Mouse (Mus musculus) olfactory bulb, adult 2 months (tissue): ENCODE results near the gene Tshz2. TPM values are rescaled to one million over a fixed set of nuclear protein-coding genes. Genes with fewer than 3 reads are reported as not detected.

ENCODE experiments used
- H3K27ac ChIP-seq: fragments of 200-500 bp; 2 replicates; pipeline ENCODE4 v1.5.1; 2012; ENCODE audit warnings: low read depth, low read length; ENCODE audit not compliant: insufficient read depth
- H3K4me1 ChIP-seq: fragments of 200-500 bp; 2 replicates; pipeline ENCODE4 v1.6.1; 2012; ENCODE audit warnings: low read length; ENCODE audit not compliant: control insufficient read depth, insufficient read depth
- H3K4me3 ChIP-seq: fragments of 200-500 bp; 2 replicates; pipeline ENCODE4 v1.5.1; 2012; ENCODE audit warnings: mild to moderate bottlenecking, low read depth, low read length, moderate library complexity; ENCODE audit not compliant: insufficient read depth
- CTCF ChIP-seq: fragments of 200-500 bp; IDR thresholded peaks from 2 replicates; pipeline ENCODE4 v1.5.1; 2012; ENCODE audit warnings: low read depth, mild to moderate bottlenecking, low read length, moderate library complexity; ENCODE audit not compliant: insufficient read depth
- POLR2A ChIP-seq: fragments of 200-500 bp; IDR thresholded peaks from 2 replicates; pipeline ENCODE4 v1.6.1; 2012; ENCODE audit warnings: mild to moderate bottlenecking, low read depth, low read length, moderate library complexity; ENCODE audit not compliant: insufficient read depth
- WGBS: fragments of 180-500 bp; shearing (Covaris S2); methylation state at CpG from one replicate; pipeline ENCODE4 v1.1.7; 2018; 5-methylcytosine and 5-hydroxymethylcytosine counted together
- polyA plus RNA-seq: library from polyadenylated mRNA; stranded (reverse); fragments of >200 nt; gene quantifications from 2 replicates; pipeline ENCODE4 v1.2.4, GENCODE M21; 2012; ENCODE audit warnings: low replicate concordance; ENCODE audit not compliant: missing spikeins, insufficient read depth, insufficient read length

Tshz2 gene
- polyA plus RNA-seq, 1 experiment = not detected

GRCm38 (mm10) chr2:170106000-170106399 is 473.2 kb downstream of the Tshz2 start:
- H3K4me3 ChIP-seq = no peak overlapping the region
- H3K27ac ChIP-seq = no peak overlapping the region
- no peaks in the 10 kb centered on the region for H3K4me1 ChIP-seq
- 49% methylated on average over 9 of the region's 9 CpGs for WGBS
- TF ChIP-seq POLR2A (no peak), CTCF (no peak)

DNA sequence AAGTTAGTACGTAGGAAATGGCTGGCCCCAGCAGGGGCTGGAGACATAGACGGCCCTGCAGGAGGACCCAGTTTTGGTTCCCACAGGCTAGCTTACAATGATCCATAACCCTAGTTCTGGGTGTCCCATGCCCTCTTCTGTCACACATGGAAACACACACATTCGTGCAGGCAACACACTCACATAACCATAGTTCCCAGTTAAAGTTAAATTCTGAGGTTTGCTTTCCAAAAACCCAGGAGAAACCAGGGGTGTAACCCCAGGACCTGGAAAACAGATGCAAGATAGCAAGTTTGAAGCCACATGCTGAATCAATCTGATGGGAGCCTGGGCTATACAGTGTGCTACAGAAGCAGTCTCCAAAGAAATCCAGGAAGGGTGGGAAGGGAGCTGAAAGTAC is 475.0 kb downstream of the Tshz2 start:
- no peak overlapping the region for H3K27ac ChIP-seq
- H3K4me3 ChIP-seq = no peak overlapping the region
- WGBS = 89% methylated on average over 3 of the region's 3 CpGs
- H3K4me1 ChIP-seq = no peaks in the 10 kb centered on the region
- TF ChIP-seq CTCF = no peak
- no peak for TF ChIP-seq POLR2A

- no peak for TF ChIP-seq CTCF
- Histone ChIP-seq H3K27ac (no peak overlapping the region), H3K4me3 (no peak overlapping the region), H3K4me1 (no peaks in the 10 kb centered on the region)
- whole genome bisulfite sequencing = 66% methylated on average over 5 of the region's 5 CpGs
These were observed 476.7 kb downstream of the Tshz2 start for GRCm38 (mm10) chr2:170109528-170109927.

DNA sequence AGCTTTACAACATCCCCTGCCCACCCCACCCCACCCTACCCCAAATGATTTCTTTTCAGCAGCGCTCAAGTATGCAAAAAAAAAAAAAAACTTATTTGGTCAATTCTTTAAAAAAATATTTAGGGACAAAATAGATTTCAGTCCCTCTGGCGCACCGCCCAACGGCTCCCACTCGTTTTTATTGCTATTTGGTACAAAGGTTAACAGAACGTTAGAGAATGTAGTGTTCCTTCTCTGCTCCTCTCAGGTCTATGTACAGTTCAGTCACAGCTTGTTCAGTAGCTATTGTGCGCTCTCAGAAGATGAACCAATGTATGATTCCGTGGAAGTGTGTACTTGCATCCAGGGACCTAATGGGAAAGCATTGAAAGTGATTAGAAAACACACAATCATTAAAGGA is 477.5 kb downstream of the Tshz2 start:
- WGBS = 85% methylated on average over 8 of the region's 8 CpGs
- TF ChIP-seq POLR2A (no peak), CTCF (no peak)
- Histone ChIP-seq H3K4me3 (no peak overlapping the region), H3K27ac (no peak overlapping the region), H3K4me1 (no peaks in the 10 kb centered on the region)

GRCm38 (mm10) chr2:170116704-170117281 is 484.0 kb downstream of the Tshz2 start:
- no peaks in the 10 kb centered on the region for H3K4me1 ChIP-seq
- WGBS = 40% methylated on average over 4 of the region's 4 CpGs
- H3K4me3 ChIP-seq = no peak overlapping the region
- H3K27ac ChIP-seq = no peak overlapping the region
- TF ChIP-seq POLR2A = no peak
- no peak for TF ChIP-seq CTCF

DNA sequence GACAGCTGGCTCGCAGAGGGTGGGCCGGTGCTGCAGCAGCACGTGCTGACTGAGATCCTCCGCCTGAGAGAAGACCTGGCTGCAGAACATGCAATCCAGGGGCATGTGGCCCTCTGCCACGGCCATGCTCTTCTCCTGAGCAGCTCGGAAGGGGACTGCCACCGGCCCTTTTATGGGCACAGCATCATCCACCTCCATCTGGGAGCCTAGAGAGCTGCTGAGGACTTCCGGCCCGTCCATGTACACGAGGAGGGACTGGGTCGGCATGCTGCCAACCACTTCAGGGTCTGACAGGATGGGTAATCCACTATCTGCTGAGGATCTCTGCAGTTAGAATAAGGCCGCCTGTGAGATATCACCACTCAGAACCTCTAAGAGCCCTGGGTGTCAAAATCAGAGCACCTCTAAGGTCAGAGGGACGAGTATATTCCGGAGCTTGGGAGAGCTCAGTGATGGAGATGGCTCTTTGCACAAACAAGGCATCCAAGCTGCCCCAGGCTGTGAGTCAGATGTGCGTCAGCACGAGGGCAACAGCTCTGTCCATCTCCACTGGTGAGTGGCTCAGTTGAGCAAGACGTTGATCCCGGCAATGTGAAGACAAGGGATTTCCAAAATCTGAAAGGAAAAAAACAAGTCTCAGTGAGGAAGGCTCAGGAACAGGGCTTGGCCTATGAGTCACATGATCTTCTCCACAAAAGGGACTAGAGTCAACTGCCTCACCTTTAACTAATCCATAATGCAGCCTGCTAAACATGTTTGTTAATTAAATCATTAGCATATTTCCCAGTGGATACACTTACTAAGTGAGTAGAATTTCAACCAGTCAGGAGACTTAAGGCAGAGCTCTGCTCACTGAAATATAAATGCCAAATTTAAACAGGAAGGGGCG is 487.6 kb downstream of the Tshz2 start:
- 91% methylated on average over 19 of the region's 19 CpGs for WGBS
- Histone ChIP-seq H3K4me3 (no peak overlapping the region), H3K27ac (no peak overlapping the region), H3K4me1 (no peaks in the 10 kb centered on the region)
- TF ChIP-seq CTCF (no peak), POLR2A (no peak)

Other genes starting within 250 kb of the Tshz2 start
- gene Gm11011, start 45.3 kb upstream of the Tshz2 start, polyA plus RNA-seq = not detected in 2 replicates